Comparison of ENCODE assay signal across 19 mouse cellular contexts in the genomic region with DNA sequence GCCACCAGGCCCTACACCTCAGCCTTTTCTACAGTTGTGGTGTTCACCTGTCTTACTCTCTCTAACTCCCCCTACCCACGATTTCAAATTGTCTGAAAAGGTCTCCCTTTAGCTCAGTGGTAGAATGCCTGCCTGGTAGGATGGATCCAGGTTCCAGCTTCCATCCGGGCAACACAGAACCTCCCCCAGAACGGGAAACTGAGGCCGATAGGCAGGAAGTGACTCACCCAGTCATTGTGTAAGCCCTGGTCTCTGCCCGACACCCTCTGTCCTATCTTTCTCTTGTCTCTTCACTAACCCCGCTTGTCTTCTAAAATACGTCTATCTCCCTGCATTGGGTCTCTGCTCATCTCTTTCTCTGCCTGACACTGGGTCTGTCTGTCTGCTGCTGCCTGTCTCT.
"Had no signal": no experiment of that assay in that cellular context is flagged by ENCODE, and none has a peak within 500 bp of the region (broad histone marks: within the 10 kb centered on the region; RNA-seq: fewer than 3 reads in every experiment).

No protein-coding gene starts in this region.

- ATAC-seq: lung, postnatal 0 days had no signal

- H3K4me3 ChIP-seq: layer of hippocampus, adult 2 months; limb, embryonic 10.5 days; limb, embryonic 13.5 days; liver, embryonic 13.5 days had no signal

- H3K36me3 ChIP-seq: limb, embryonic 13.5 days; liver, embryonic 13.5 days had no signal

- H3K4me2 ChIP-seq: limb, embryonic 13.5 days; liver, embryonic 13.5 days; lung, embryonic 14.5 days had no signal

- H3K27ac ChIP-seq: kidney, postnatal 0 days; layer of hippocampus, adult 2 months; limb, embryonic 10.5 days; limb, embryonic 13.5 days; liver, embryonic 13.5 days; macrophage; stomach, postnatal 0 days had no signal

- H3K27me3 ChIP-seq: limb, embryonic 13.5 days; liver, embryonic 13.5 days had no signal

- DNase-seq: kidney, adult 2 months; kidney, postnatal 25 days; layer of hippocampus, adult 9-11 months; liver; liver, embryonic 13.5 days; lung, embryonic 14.5 days; midbrain, embryonic 14.5 days; right cerebral cortex, postnatal 14 days; right cerebral cortex, postnatal 4 days; thymus, adult 2 months; thymus, postnatal 14 days; thymus, postnatal 4 days had no signal

- H3K9me3 ChIP-seq: limb, embryonic 10.5 days; limb, embryonic 13.5 days; liver, embryonic 13.5 days had no signal

- H3K9ac ChIP-seq: limb, embryonic 13.5 days; liver, embryonic 13.5 days; lung, embryonic 14.5 days had no signal
